Mouse (Mus musculus): ENCODE results near the gene Znrd1as. TPM values are rescaled to one million over a fixed set of nuclear protein-coding genes. Genes with fewer than 3 reads are reported as not detected.

The Znrd1as gene
- polyA plus RNA-seq, 1 experiment from 2014 or later = 6.1 TPM

DNA sequence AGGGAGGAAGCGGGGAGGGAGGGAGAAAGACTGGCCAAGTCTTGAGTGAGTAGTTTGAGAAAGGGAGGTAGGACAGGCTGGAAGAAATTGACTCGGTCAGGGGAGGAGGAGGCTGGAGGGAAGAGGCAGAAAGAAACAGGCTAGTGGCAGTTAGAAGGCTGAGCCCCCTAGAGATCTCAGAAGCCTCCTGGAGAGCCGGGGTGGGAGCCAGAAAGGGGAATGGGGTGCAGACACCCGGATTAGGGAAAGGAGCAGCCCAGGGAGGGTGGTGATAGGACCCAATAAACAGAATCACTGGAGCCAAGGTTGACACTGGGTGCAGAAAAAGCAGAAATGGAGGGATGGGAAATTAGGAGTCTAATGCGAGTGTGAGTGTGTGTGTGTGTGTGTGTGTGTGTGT is 14.7 kb upstream of the Znrd1as start:
- H3K9ac ChIP-seq (ENCODE audit: low read depth, low read length) = no peak overlapping the region
- no peak for DNase-seq (ENCODE audit: low spot score)
- H3K4me3 ChIP-seq (ENCODE audit: low read depth, low read length) = peak overlapping the region; percentile 45; the same call in 1 of the 2 replicates
- ATAC-seq (ENCODE audit: low read depth) = no peak
- H3K4me1 ChIP-seq (ENCODE audit: control insufficient read depth, insufficient read depth, low read length) = peaks cover 6% of the 10 kb centered on the region; the same call in 1 of the 2 replicates
- peaks cover 70% of the 10 kb centered on the region for H3K27me3 ChIP-seq (replicated peaks; ENCODE audit: control insufficient read depth, insufficient read depth, low read length)
- no peaks in the 10 kb centered on the region for H3K9me3 ChIP-seq (ENCODE audit: control insufficient read depth, low read length)
- no peak overlapping the region for H3K27ac ChIP-seq (replicated peaks; ENCODE audit: low read depth, low read length)
- H3K4me2 ChIP-seq (ENCODE audit: low read depth, low read length) = peak overlapping the region; percentile 70; the same call in 1 of the 2 replicates
- WGBS = 20% methylated on average over 5 of the region's 5 CpGs
- peaks cover 2% of the 10 kb centered on the region; the same call in 1 of the 2 replicates for H3K36me3 ChIP-seq (ENCODE audit: control insufficient read depth, insufficient read depth, low read length)

DNA sequence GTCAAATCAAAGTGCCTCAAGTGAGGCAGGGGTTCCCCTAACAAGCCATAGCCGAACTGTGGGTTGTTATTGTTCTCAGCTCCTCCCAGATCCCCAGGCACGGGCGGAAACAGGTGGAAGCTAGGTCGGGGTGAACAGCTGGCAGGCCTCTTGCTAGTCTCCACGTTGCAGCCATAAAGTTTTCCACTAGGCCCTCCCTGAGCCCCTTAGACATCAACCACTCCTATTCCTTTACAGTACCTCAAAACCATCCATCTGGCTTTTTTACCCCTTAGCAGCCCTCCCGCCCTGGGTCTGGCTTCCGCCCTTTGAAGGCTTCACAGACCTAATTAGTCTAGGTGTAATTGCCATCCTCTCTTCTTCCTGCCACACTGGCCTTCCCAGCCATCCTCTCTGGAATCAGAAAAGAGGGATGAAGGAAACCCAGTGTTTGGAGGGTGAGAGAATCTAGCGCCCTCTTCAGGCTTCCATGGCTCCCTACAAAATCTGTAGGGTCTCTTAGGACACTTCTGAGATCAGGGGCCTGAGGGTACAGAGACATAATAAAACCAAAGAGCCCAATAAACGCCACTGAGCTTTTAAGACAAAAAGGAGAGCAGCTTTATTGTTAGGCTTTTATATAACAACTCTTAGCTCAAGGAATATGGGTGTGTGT is 14.1 kb upstream of the Znrd1as start:
- no peaks in the 10 kb centered on the region for H3K9me3 ChIP-seq (ENCODE audit: control insufficient read depth, low read length)
- H3K27ac ChIP-seq (replicated peaks; ENCODE audit: low read depth, low read length) = no peak overlapping the region
- H3K9ac ChIP-seq (ENCODE audit: low read depth, low read length) = no peak overlapping the region
- peaks cover 8% of the 10 kb centered on the region; the same call in 1 of the 2 replicates for H3K36me3 ChIP-seq (ENCODE audit: control insufficient read depth, insufficient read depth, low read length)
- peaks cover 6% of the 10 kb centered on the region; the same call in 1 of the 2 replicates for H3K4me1 ChIP-seq (ENCODE audit: control insufficient read depth, insufficient read depth, low read length)
- peaks cover 67% of the 10 kb centered on the region for H3K27me3 ChIP-seq (replicated peaks; ENCODE audit: control insufficient read depth, insufficient read depth, low read length)
- H3K4me2 ChIP-seq (ENCODE audit: low read depth, low read length) = no peak overlapping the region
- ATAC-seq (ENCODE audit: low read depth) (no peak), DNase-seq (ENCODE audit: low spot score) (peak; percentile 50)
- no peak overlapping the region for H3K4me3 ChIP-seq (ENCODE audit: low read depth, low read length)
- 18% methylated on average over 9 of the region's 9 CpGs for WGBS

DNA sequence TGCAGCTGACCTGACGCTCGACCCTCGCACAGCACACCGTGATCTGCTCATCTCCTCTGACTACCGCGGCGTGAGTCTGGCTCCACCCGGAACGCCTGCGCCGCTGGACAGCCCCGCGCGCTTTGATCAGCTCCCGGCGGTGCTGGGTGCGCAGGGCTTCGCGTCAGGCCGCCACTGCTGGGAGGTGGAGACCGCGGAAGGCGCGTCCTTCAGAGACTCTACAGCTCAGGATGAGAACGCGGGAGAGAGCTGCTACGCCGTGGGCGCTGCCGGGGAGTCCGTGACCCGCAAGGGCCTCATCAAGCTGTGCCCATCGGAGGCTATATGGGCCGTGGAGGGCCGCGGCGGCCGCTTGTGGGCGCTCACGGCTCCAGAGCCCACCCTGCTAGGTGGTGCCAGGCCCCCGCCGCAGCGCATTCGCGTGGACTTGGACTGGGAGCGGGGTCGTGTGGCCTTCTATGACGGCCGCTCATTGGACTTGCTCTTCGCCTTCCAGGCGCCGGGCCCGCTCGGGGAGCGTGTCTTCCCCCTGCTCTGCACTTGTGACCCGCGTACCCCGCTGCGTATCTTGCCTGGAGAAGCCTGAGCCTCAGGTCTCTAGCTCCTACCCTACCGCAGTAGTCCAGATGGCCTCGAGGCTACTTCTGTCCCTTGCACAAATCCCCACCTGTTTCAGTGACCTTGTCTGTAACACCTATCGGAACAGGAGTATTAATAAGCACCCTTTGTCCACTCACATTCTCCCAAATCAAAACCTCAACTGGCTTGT is 11.2 kb upstream of the Znrd1as start:
- peak; percentile 39 for ATAC-seq (ENCODE audit: low read depth)
- 1% methylated on average over 60 of the region's 62 CpGs for WGBS
- Histone ChIP-seq H3K36me3 (ENCODE audit: control insufficient read depth, insufficient read depth, low read length) (peaks cover 11% of the 10 kb centered on the region; the same call in 1 of the 2 replicates), H3K27ac (replicated peaks; ENCODE audit: low read depth, low read length) (no peak overlapping the region), H3K9me3 (ENCODE audit: control insufficient read depth, low read length) (no peaks in the 10 kb centered on the region), H3K4me2 (ENCODE audit: low read depth, low read length) (peak overlapping the region; percentile 98), H3K9ac (ENCODE audit: low read depth, low read length) (peak overlapping the region; percentile 76), H3K4me1 (ENCODE audit: control insufficient read depth, insufficient read depth, low read length) (peaks cover 11% of the 10 kb centered on the region), H3K4me3 (ENCODE audit: low read depth, low read length) (peak overlapping the region; percentile 52), H3K27me3 (replicated peaks; ENCODE audit: control insufficient read depth, insufficient read depth, low read length) (peaks cover 45% of the 10 kb centered on the region)
- DNase-seq (ENCODE audit: low spot score) = peak; percentile 49

DNA sequence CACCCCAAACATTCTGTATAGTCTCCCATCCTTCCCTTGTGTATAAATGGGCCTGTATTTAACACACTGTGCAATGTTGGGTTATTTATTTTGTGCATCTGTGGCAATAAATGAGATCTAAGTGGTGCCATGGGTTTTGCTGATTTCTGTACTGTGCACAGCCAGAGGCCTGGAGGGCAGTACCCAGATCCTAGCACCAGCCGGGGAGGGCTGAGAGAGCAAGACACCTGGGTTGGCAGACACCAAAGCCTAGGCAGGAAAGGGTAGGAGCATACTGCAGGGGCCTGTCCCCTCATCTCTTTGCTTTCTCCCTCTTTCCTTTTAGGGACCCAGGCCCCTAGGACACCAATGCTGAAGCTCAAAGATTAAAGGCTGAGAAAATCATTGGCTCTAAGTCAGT is 10.1 kb upstream of the Znrd1as start:
- Histone ChIP-seq H3K9ac (ENCODE audit: low read depth, low read length) (no peak overlapping the region), H3K4me1 (ENCODE audit: control insufficient read depth, insufficient read depth, low read length) (peaks cover 11% of the 10 kb centered on the region), H3K27ac (replicated peaks; ENCODE audit: low read depth, low read length) (no peak overlapping the region), H3K4me2 (ENCODE audit: low read depth, low read length) (no peak overlapping the region), H3K4me3 (ENCODE audit: low read depth, low read length) (no peak overlapping the region), H3K27me3 (replicated peaks; ENCODE audit: control insufficient read depth, insufficient read depth, low read length) (peaks cover 35% of the 10 kb centered on the region), H3K9me3 (ENCODE audit: control insufficient read depth, low read length) (no peaks in the 10 kb centered on the region), H3K36me3 (ENCODE audit: control insufficient read depth, insufficient read depth, low read length) (peaks cover 11% of the 10 kb centered on the region; the same call in 1 of the 2 replicates)
- WGBS = 79% methylated on average over 1 of the region's 1 CpGs
- DNase-seq (ENCODE audit: low spot score) (no peak), ATAC-seq (ENCODE audit: low read depth) (no peak)

DNA sequence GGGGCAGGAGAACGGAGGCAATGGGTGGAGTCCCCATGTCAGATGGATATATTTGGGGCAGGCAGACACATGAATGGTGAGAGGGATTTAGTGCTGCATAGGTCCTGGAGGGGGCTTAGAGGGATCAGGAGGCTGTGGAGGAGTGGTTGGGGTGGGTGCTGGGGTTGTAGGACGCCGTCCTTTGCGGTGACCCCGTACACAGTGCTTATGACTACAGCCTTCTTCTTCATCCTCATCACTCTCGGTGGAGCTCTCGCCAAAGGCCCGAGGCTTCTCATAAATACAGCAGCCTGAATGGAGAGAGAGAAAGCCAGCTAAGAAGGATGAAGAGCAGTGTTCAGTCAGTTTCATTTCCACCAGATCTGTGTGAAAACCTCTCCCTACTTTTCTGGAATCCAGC is 9.1 kb upstream of the Znrd1as start:
- Histone ChIP-seq H3K4me1 (ENCODE audit: control insufficient read depth, insufficient read depth, low read length) (peaks cover 11% of the 10 kb centered on the region), H3K27me3 (replicated peaks; ENCODE audit: control insufficient read depth, insufficient read depth, low read length) (peaks cover 25% of the 10 kb centered on the region), H3K27ac (replicated peaks; ENCODE audit: low read depth, low read length) (no peak overlapping the region), H3K4me2 (ENCODE audit: low read depth, low read length) (no peak overlapping the region), H3K9ac (ENCODE audit: low read depth, low read length) (no peak overlapping the region), H3K9me3 (ENCODE audit: control insufficient read depth, low read length) (no peaks in the 10 kb centered on the region), H3K36me3 (ENCODE audit: control insufficient read depth, insufficient read depth, low read length) (peaks cover 18% of the 10 kb centered on the region; the same call in 1 of the 2 replicates), H3K4me3 (ENCODE audit: low read depth, low read length) (no peak overlapping the region)
- DNase-seq (ENCODE audit: low spot score) (no peak), ATAC-seq (ENCODE audit: low read depth) (no peak)
- 90% methylated on average over 8 of the region's 8 CpGs for WGBS

DNA sequence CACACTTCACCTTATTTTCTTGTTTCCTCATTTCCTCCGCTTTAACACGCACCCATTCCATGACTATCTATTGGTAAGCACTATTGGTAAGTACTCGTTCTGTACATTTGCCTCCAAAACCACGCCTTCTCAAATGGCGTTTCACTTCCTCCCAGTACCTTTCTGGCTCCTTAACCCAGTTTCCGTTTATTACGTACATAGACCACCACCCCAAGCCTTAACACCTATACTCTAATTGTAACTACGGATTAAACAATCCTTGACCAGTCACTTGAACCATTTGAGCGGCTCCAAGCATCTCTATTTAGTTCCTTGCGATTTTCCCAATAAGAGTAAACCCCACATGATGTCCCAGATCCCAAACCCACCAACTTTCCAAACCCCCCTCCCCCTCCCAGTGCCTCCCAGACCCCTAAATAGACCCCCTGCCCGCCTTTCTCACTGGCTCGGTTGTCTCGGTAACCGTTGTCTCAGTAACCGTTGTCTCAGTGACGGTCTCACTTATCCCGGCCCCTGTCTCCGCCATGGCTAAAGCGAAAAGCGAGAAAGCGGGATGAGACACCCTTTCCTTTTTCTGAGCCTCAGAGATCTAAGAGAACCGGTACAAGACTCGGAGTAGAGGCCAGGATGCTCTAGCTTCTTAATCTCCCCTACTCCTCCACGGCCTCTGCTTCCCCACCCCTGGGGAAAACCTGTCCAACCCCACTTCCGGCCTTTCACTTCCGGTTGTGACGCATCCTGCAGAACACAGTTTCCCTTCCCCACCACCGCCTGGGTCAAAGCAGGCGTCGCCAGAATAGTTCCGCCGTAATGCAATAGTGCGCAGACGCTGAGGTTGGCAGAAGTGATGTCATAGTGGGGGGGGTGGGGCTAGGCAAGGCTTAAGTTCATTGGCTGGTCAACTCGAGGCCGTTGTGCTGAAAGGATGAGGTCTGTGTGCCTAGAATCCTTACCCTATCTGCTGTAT is 7.1 kb upstream of the Znrd1as start, which contains the start of gene Ppp1r11:
Gene Ppp1r11 (minus strand): TSS at position 761 of the 967 bp plus-strand sequence.
- DNase-seq (ENCODE audit: low spot score) (peak; percentile 99), ATAC-seq (ENCODE audit: low read depth) (peak; percentile 97)
- no peaks in the 10 kb centered on the region for H3K9me3 ChIP-seq (ENCODE audit: control insufficient read depth, low read length)
- peak within 1 kb of the TSS; percentile 87 for H3K9ac ChIP-seq (ENCODE audit: low read depth, low read length)
- peak within 1 kb of the TSS; percentile 78 for H3K4me2 ChIP-seq (ENCODE audit: low read depth, low read length)
- WGBS = 3% methylated on average over 36 of the region's 36 CpGs
- H3K36me3 ChIP-seq (ENCODE audit: control insufficient read depth, insufficient read depth, low read length) = peaks cover 35% of the 10 kb centered on the region
- H3K27ac ChIP-seq (replicated peaks; ENCODE audit: low read depth, low read length) = peak within 1 kb of the TSS; percentile 76
- peaks cover 11% of the 10 kb centered on the region for H3K4me1 ChIP-seq (ENCODE audit: control insufficient read depth, insufficient read depth, low read length)
- H3K27me3 ChIP-seq (replicated peaks; ENCODE audit: control insufficient read depth, insufficient read depth, low read length) = peaks cover 5% of the 10 kb centered on the region; the same call in 1 of the 2 replicates
- peak within 1 kb of the TSS; percentile 65 for H3K4me3 ChIP-seq (ENCODE audit: low read depth, low read length)

DNA sequence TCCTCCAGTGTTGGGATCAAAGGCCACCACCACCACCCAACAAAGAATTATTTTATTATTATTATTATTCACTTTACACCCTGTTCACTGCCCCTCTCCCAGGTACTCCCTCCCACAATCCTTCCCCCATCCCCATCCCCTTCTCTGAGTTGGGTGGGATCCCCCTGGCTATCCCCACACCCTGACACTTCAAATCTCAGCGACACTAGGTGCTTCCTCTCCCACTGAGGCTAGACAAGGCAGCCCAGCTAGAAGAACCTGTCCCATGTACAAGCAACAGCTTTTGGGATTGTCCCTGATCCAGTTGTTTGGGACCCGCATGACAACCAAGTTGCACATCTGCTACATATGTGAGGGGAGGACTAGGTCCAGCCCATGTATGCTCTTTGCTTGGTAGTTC is 5.8 kb upstream of the Znrd1as start:
- Histone ChIP-seq H3K36me3 (ENCODE audit: control insufficient read depth, insufficient read depth, low read length) (peaks cover 41% of the 10 kb centered on the region), H3K27ac (replicated peaks; ENCODE audit: low read depth, low read length) (no peak overlapping the region), H3K4me1 (ENCODE audit: control insufficient read depth, insufficient read depth, low read length) (peaks cover 11% of the 10 kb centered on the region), H3K4me3 (ENCODE audit: low read depth, low read length) (no peak overlapping the region), H3K4me2 (ENCODE audit: low read depth, low read length) (no peak overlapping the region), H3K9me3 (ENCODE audit: control insufficient read depth, low read length) (no peaks in the 10 kb centered on the region), H3K27me3 (replicated peaks; ENCODE audit: control insufficient read depth, insufficient read depth, low read length) (no peaks in the 10 kb centered on the region), H3K9ac (ENCODE audit: low read depth, low read length) (no peak overlapping the region)
- WGBS = 82% methylated on average over 2 of the region's 2 CpGs
- no peak for ATAC-seq (ENCODE audit: low read depth)
- no peak for DNase-seq (ENCODE audit: low spot score)

DNA sequence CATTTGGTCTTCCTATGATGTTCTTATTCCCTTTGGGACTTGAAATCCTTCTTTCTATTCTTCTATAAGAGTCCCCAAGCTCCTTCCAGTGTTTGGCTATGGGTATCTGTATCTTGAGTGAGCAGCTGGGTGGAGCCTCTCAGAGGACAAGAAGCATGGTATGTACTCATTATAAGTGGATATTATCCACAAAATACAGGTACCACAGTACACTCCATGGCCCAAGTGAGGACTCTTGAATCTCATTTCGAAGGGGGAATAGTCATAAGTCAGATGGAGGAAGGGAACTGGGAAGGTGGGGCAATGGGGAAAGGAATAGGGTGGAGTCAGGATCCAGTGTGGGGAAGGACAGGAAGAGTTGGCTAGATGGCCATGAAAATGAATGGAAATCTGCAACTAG is 5.3 kb upstream of the Znrd1as start:
- Histone ChIP-seq H3K9ac (ENCODE audit: low read depth, low read length) (no peak overlapping the region), H3K27me3 (replicated peaks; ENCODE audit: control insufficient read depth, insufficient read depth, low read length) (no peaks in the 10 kb centered on the region), H3K4me1 (ENCODE audit: control insufficient read depth, insufficient read depth, low read length) (peaks cover 9% of the 10 kb centered on the region), H3K4me3 (ENCODE audit: low read depth, low read length) (no peak overlapping the region), H3K4me2 (ENCODE audit: low read depth, low read length) (no peak overlapping the region), H3K9me3 (ENCODE audit: control insufficient read depth, low read length) (no peaks in the 10 kb centered on the region), H3K27ac (replicated peaks; ENCODE audit: low read depth, low read length) (no peak overlapping the region), H3K36me3 (ENCODE audit: control insufficient read depth, insufficient read depth, low read length) (peaks cover 41% of the 10 kb centered on the region)
- ATAC-seq (ENCODE audit: low read depth) (no peak), DNase-seq (ENCODE audit: low spot score) (no peak)
- WGBS = 92% methylated on average over 1 of the region's 1 CpGs

All from embryonic facial prominence, embryonic 14.5 days (tissue).